Mouse (Mus musculus) macrophage (primary cell): ENCODE results near the gene Lamtor4. TPM values are rescaled to one million over a fixed set of nuclear protein-coding genes. Genes with fewer than 3 reads are reported as not detected.

Experiments used
- H3K27ac ChIP-seq: fragments of 350-480 bp; formaldehyde crosslinking; 2 replicates; pipeline ENCODE4 v1.9.0; 2021
- H3K36me3 ChIP-seq: fragments of 350-480 bp; formaldehyde crosslinking; 2 replicates; pipeline ENCODE4 v1.9.0; 2021; ENCODE audit errors: inconsistent target
- H3K4me3 ChIP-seq: fragments of 350-480 bp; formaldehyde crosslinking; 2 replicates; pipeline ENCODE4 v1.9.0; 2021; ENCODE audit errors: inconsistent target
- H3K79me2 ChIP-seq: fragments of 350-480 bp; formaldehyde crosslinking; 2 replicates; pipeline ENCODE4 v1.9.0; 2021; ENCODE audit errors: inconsistent target
- WGBS: methylation state at CpG from one replicate; pipeline ENCODE4 v1.1.7; 2026; ENCODE audit warnings: inconsistent platforms; ENCODE audit not compliant: missing documents; 5-methylcytosine and 5-hydroxymethylcytosine counted together
- polyA plus RNA-seq: library from polyadenylated mRNA; stranded (reverse); fragments of 250-400 nt; gene quantifications from 3 replicates; pipeline ENCODE4 v1.2.4, GENCODE M21; 2018; ENCODE audit warnings: inconsistent platforms

Lamtor4 gene
- polyA plus RNA-seq, 1 experiment from 2014 or later, result 32.5 TPM

- Histone ChIP-seq H3K79me2 (peaks cover 26% of the 10 kb centered on the region), H3K36me3 (peaks cover 10% of the 10 kb centered on the region; the same call in 1 of the 2 replicates), H3K27ac (no peak overlapping the region), H3K4me3 (no peak overlapping the region)
- 98% methylated on average over 4 of the region's 4 CpGs for WGBS
These were observed 10.4 kb downstream of the Lamtor4 start for GRCm38 (mm10) chr5:138265712-138266111.

- H3K27ac ChIP-seq, result no peak overlapping the region
- H3K4me3 ChIP-seq, result no peak overlapping the region
- H3K36me3 ChIP-seq, result no peaks in the 10 kb centered on the region
- H3K79me2 ChIP-seq, result peaks cover 12% of the 10 kb centered on the region
- WGBS, result 94% methylated on average over 3 of the region's 3 CpGs
These were observed 11.8 kb downstream of the Lamtor4 start for GRCm38 (mm10) chr5:138267114-138267513.

- Histone ChIP-seq H3K27ac (no peak overlapping the region), H3K4me3 (no peak overlapping the region), H3K79me2 (no peaks in the 10 kb centered on the region), H3K36me3 (no peaks in the 10 kb centered on the region)
- WGBS, result 89% methylated on average over 3 of the region's 4 CpGs
These were observed 13.7 kb downstream of the Lamtor4 start for GRCm38 (mm10) chr5:138268980-138269379.

- 58% methylated on average over 3 of the region's 3 CpGs for WGBS
- H3K4me3 ChIP-seq, result no peak overlapping the region
- H3K79me2 ChIP-seq, result no peaks in the 10 kb centered on the region
- H3K36me3 ChIP-seq, result no peaks in the 10 kb centered on the region
- H3K27ac ChIP-seq, result no peak overlapping the region
These were observed 15.9 kb downstream of the Lamtor4 start for GRCm38 (mm10) chr5:138271232-138271631.

GRCm38 (mm10) chr5:138272409-138272923 lies 17.2 kb downstream of the Lamtor4 start, which contains the start of gene Gal3st4:
Gene Gal3st4, minus strand, starts transcription at chr5:138272840.
- no peak within 1 kb of the TSS for H3K27ac ChIP-seq
- no peaks in the 10 kb centered on the region for H3K79me2 ChIP-seq
- no peak within 1 kb of the TSS for H3K4me3 ChIP-seq
- H3K36me3 ChIP-seq, result no peaks in the 10 kb centered on the region
- WGBS, result 65% methylated on average over 12 of the region's 12 CpGs

- 88% methylated on average over 8 of the region's 8 CpGs for WGBS
- Histone ChIP-seq H3K79me2 (no peaks in the 10 kb centered on the region), H3K4me3 (no peak overlapping the region), H3K27ac (no peak overlapping the region), H3K36me3 (no peaks in the 10 kb centered on the region)
These were observed 18.9 kb downstream of the Lamtor4 start for GRCm38 (mm10) chr5:138274186-138274585.

GRCm38 (mm10) chr5:138275216-138276050 lies 20.2 kb downstream of the Lamtor4 start:
- H3K79me2 ChIP-seq, result no peaks in the 10 kb centered on the region
- no peaks in the 10 kb centered on the region for H3K36me3 ChIP-seq
- WGBS, result 93% methylated on average over 38 of the region's 41 CpGs
- no peak overlapping the region for H3K4me3 ChIP-seq
- H3K27ac ChIP-seq, result no peak overlapping the region

GRCm38 (mm10) chr5:138277994-138278393 lies 22.7 kb downstream of the Lamtor4 start:
- H3K79me2 ChIP-seq, result no peaks in the 10 kb centered on the region
- H3K36me3 ChIP-seq, result no peaks in the 10 kb centered on the region
- no peak overlapping the region for H3K27ac ChIP-seq
- 91% methylated on average over 6 of the region's 7 CpGs for WGBS
- no peak overlapping the region for H3K4me3 ChIP-seq

- H3K36me3 ChIP-seq, result no peaks in the 10 kb centered on the region
- H3K4me3 ChIP-seq, result peak within 1 kb of the TSS; percentile 19; the same call in 1 of the 2 replicates
- 5% methylated on average over 51 of the region's 56 CpGs for WGBS
These were observed 24.5 kb downstream of the Lamtor4 start, which contains the start of the genes Gm43720, Gpc2 and Stag3 for GRCm38 (mm10) chr5:138279585-138280424. Gene Gm43720, minus strand, starts transcription at chr5:138279958. Gene Gpc2, minus strand, starts transcription at chr5:138280005. Gene Stag3, plus strand, starts transcription at chr5:138280240.

GRCm38 (mm10) chr5:138280425-138280768 lies 25.1 kb downstream of the Lamtor4 start:
- H3K4me3 ChIP-seq, result no peak overlapping the region
- WGBS, result 32% methylated on average over 23 of the region's 26 CpGs
- H3K36me3 ChIP-seq, result no peaks in the 10 kb centered on the region
- no peak overlapping the region for H3K27ac ChIP-seq
- no peaks in the 10 kb centered on the region for H3K79me2 ChIP-seq

More at GRCm38 (mm10) chr5:138279585-138280424, 24.5 kb downstream of the Lamtor4 start, which contains the start of the genes Gm43720, Gpc2 and Stag3:
- H3K79me2 ChIP-seq, result no peaks in the 10 kb centered on the region
- H3K27ac ChIP-seq, result no peak within 1 kb of the TSS

- H3K36me3 ChIP-seq, result no peaks in the 10 kb centered on the region
- H3K79me2 ChIP-seq, result no peaks in the 10 kb centered on the region
- H3K4me3 ChIP-seq, result no peak overlapping the region
- H3K27ac ChIP-seq, result no peak overlapping the region
- 91% methylated on average over 15 of the region's 15 CpGs for WGBS
These were observed 25.5 kb downstream of the Lamtor4 start for GRCm38 (mm10) chr5:138280829-138281228.

GRCm38 (mm10) chr5:138281798-138282197 lies 26.5 kb downstream of the Lamtor4 start:
- Histone ChIP-seq H3K79me2 (no peaks in the 10 kb centered on the region), H3K36me3 (no peaks in the 10 kb centered on the region), H3K27ac (no peak overlapping the region), H3K4me3 (no peak overlapping the region)
- 68% methylated on average over 2 of the region's 2 CpGs for WGBS

GRCm38 (mm10) chr5:138283540-138283939 lies 28.3 kb downstream of the Lamtor4 start:
- H3K79me2 ChIP-seq, result no peaks in the 10 kb centered on the region
- no peak overlapping the region for H3K4me3 ChIP-seq
- H3K27ac ChIP-seq, result no peak overlapping the region
- 80% methylated on average over 1 of the region's 1 CpGs for WGBS
- H3K36me3 ChIP-seq, result no peaks in the 10 kb centered on the region

- WGBS, result 83% methylated on average over 3 of the region's 3 CpGs
- H3K4me3 ChIP-seq, result no peak overlapping the region
- H3K27ac ChIP-seq, result no peak overlapping the region
- H3K79me2 ChIP-seq, result no peaks in the 10 kb centered on the region
- H3K36me3 ChIP-seq, result no peaks in the 10 kb centered on the region
These were observed 32.6 kb downstream of the Lamtor4 start for GRCm38 (mm10) chr5:138287861-138288260.
